Mouse (Mus musculus): ENCODE data around the gene Nbea.

Nbea gene

GRCm38 (mm10) chr3:55599366-55600085 lies 584.0 kb downstream of the Nbea start:
- no peak for DNase-seq (ENCODE audit: low read depth, low spot score)

DNA sequence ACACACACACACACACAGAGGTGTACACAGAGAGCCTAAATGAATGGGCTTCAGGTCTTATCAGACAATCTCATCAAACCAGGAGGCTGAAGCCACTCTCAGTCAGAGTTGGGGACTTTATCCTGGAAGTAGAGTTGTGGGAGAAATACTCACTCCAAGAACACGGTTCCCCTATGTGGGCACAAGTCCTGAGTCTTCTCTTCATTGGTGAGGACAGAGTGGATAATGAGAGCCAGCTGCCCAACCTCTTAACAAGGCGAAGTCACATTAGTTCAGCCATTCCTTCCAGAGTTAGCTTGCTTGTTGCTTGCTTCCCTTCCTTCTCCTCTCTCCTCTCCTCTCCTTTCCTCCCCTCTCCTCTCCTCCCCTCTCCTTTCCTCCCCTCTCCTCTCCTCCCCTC lies 584.8 kb downstream of the Nbea start:
- no peak for DNase-seq (ENCODE audit: low read depth, low spot score)

GRCm38 (mm10) chr3:55593312-55593711 lies 590.2 kb downstream of the Nbea start:
- DNase-seq (ENCODE audit: low read depth, low spot score): peak; percentile 11

DNA sequence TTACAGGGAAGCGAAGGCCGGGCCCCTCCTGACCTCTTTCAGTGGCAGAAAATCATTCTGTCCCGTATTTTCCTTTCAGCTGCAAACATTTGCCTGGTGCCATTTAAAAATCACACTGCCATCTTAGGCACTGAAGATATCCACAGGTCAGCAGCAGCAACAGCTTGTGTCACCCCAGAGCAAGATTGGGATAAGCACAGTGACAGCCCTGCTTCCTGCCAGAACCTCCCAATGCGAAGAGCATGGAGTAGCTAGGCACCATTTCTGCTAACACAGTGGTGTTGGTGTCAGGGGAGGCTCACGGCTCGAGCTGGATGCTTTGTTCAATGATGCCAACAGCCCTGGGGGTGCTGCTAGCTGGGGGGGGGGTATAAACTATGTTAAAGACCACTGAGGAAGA lies 592.8 kb downstream of the Nbea start:
- DNase-seq (ENCODE audit: low read depth, low spot score): no peak

DNA sequence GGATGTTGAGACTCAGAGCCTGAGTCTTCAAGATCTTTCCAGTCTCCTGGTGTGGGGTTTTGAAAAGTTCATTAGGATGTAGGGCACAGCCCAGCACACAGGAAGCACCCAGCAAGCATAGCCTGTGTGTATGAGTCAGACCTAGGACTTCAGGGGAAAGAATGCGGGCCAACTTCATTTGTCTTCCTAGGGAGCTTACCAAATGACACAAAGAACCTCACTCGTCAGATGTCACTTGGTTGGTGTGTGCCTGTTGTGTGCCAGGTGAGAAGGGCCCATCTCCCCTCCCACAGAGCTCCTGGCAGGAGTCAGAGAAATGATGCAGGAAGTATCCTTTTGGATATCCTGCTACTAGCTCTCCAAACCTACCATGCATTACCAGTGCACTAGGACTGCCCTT lies 593.2 kb downstream of the Nbea start:
- DNase-seq (ENCODE audit: low read depth, low spot score): no peak

DNA sequence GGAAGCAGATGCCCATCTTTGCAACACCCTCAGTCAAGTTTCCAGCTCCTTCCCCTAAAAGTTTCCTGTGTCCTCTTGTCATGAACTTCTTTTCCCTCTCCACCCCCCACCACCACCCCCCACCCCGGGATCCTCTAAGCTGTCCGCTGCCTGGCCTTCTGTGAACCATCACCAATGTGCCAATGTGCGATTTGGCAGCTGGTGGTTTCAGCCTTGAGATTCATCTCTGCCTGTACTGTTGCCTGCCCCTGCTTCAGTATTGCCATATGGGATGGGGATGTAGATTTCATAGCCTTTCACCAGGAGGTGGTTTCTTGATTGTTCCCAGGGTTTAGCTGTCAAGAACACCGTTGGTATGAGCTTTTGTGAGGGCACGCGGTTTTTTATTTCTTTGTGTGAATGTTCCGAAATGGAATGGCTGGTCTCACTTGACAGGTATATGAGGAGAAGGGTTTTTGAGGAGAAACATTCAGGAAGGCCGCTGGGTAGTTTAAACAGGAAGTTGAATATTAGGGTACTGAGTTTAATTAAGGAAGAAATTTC lies 594.0 kb downstream of the Nbea start:
- no peak for DNase-seq (ENCODE audit: low read depth, low spot score)

- DNase-seq (ENCODE audit: low read depth, low spot score): peak; percentile 50
Observed at GRCm38 (mm10) chr3:55587972-55588946, 595.2 kb downstream of the Nbea start.

- peak; percentile 7 for DNase-seq (ENCODE audit: low read depth, low spot score)
Observed at GRCm38 (mm10) chr3:55587434-55587971, 596.0 kb downstream of the Nbea start.
